In genomic region chr15:26619221-26619620, GRCm38 (mm10) we compare ENCODE assay signal across 10 mouse cellular contexts.
A peak's percentile ranks its signal among the peaks of the same experiment; 100 is the strongest.
DNase-seq lines count a peak whose midpoint lies in the region; ATAC-seq lines count a peak whose summit lies in the region.
"Had no signal": no experiment of that assay in that cellular context is flagged by ENCODE, and none has a peak within 500 bp of the region (broad histone marks: within the 10 kb centered on the region; RNA-seq: fewer than 3 reads in every experiment).

No protein-coding gene starts in this region.

- peaks cover 15% of the 10 kb centered on the region for H3K4me1 ChIP-seq in forebrain, embryonic 13.5 days
- H3K4me1 ChIP-seq in forebrain, embryonic 10.5 days = no peaks in the 10 kb centered on the region
- no peaks in the 10 kb centered on the region for H3K4me1 ChIP-seq in hindbrain, embryonic 11.5 days (replicated peaks; ENCODE audit: control insufficient read depth, insufficient read depth, low read length)
- H3K4me1 ChIP-seq in midbrain, embryonic 14.5 days (ENCODE audit: control insufficient read depth, insufficient read depth, low read length) = no peaks in the 10 kb centered on the region

- DNase-seq in forebrain, embryonic 10.5 days (ENCODE audit: extremely low spot score, low spot score) = no peak
- DNase-seq in right cerebral cortex, postnatal 10 days (ENCODE audit: low spot score in 2 of 2) = peak; percentile 39 to 61
- no peak for DNase-seq in right cerebral cortex, postnatal 36 days (ENCODE audit: low spot score in 2 of 2)
- peak; percentile 44 for DNase-seq in hindbrain, embryonic 11.5 days (ENCODE audit: low spot score)
- peak; percentile 83 for DNase-seq in midbrain, embryonic 14.5 days
- DNase-seq in spleen, postnatal 4 days (ENCODE audit: low spot score in 2 of 2) = no peak

- H3K4me3 ChIP-seq in forebrain, embryonic 13.5 days = no peak overlapping the region
- H3K4me3 ChIP-seq in forebrain, embryonic 10.5 days = no peak overlapping the region
- no peak overlapping the region for H3K4me3 ChIP-seq in hindbrain, embryonic 11.5 days (ENCODE audit: low read depth, low read length)
- no peak overlapping the region for H3K4me3 ChIP-seq in midbrain, embryonic 14.5 days (replicated peaks; ENCODE audit: low read depth, low read length)
- H3K4me3 ChIP-seq: embryonic facial prominence, embryonic 13.5 days had no signal

- no peak overlapping the region for H3K9ac ChIP-seq in forebrain, embryonic 13.5 days
- no peak overlapping the region for H3K9ac ChIP-seq in hindbrain, embryonic 11.5 days (ENCODE audit: low read depth, low read length)
- no peak overlapping the region for H3K9ac ChIP-seq in midbrain, embryonic 14.5 days (replicated peaks; ENCODE audit: low read length)
- H3K9ac ChIP-seq: embryonic facial prominence, embryonic 13.5 days had no signal

- 46% methylated on average over 7 of the region's 7 CpGs for WGBS in forebrain, embryonic 13.5 days
- 89% methylated on average over 7 of the region's 7 CpGs for WGBS in forebrain, embryonic 10.5 days
- 63% methylated on average over 7 of the region's 7 CpGs for WGBS in hindbrain, embryonic 11.5 days
- 51% methylated on average over 7 of the region's 7 CpGs for WGBS in midbrain, embryonic 14.5 days

- H3K9me3 ChIP-seq in forebrain, embryonic 13.5 days (replicated peaks) = no peaks in the 10 kb centered on the region
- H3K9me3 ChIP-seq in forebrain, embryonic 10.5 days = no peaks in the 10 kb centered on the region
- H3K9me3 ChIP-seq in hindbrain, embryonic 11.5 days (ENCODE audit: control insufficient read depth, low read length) = no peaks in the 10 kb centered on the region
- H3K9me3 ChIP-seq in midbrain, embryonic 14.5 days (ENCODE audit: control insufficient read depth, low read length) = no peaks in the 10 kb centered on the region
- H3K9me3 ChIP-seq: embryonic facial prominence, embryonic 13.5 days had no signal

- H3K4me2 ChIP-seq in forebrain, embryonic 13.5 days = no peak overlapping the region
- H3K4me2 ChIP-seq in hindbrain, embryonic 11.5 days (replicated peaks; ENCODE audit: low read depth, low read length) = no peak overlapping the region
- H3K4me2 ChIP-seq in midbrain, embryonic 14.5 days (ENCODE audit: low read length) = no peak overlapping the region
- H3K4me2 ChIP-seq: embryonic facial prominence, embryonic 13.5 days had no signal

- no peaks in the 10 kb centered on the region for H3K27me3 ChIP-seq in forebrain, embryonic 13.5 days
- H3K27me3 ChIP-seq in forebrain, embryonic 10.5 days (ENCODE audit: poor library complexity, severe bottlenecking) = no peaks in the 10 kb centered on the region
- H3K27me3 ChIP-seq in hindbrain, embryonic 11.5 days (ENCODE audit: control insufficient read depth, insufficient read depth, low read length) = no peaks in the 10 kb centered on the region
- no peaks in the 10 kb centered on the region for H3K27me3 ChIP-seq in midbrain, embryonic 14.5 days (ENCODE audit: control insufficient read depth, insufficient read depth, low read length)
- H3K27me3 ChIP-seq: CH12.LX; embryonic facial prominence, embryonic 13.5 days had no signal

- H3K27ac ChIP-seq in forebrain, embryonic 13.5 days = no peak overlapping the region
- no peak overlapping the region for H3K27ac ChIP-seq in forebrain, embryonic 10.5 days
- no peak overlapping the region for H3K27ac ChIP-seq in hindbrain, embryonic 11.5 days (ENCODE audit: low read depth, low read length)
- H3K27ac ChIP-seq in midbrain, embryonic 14.5 days (replicated peaks; ENCODE audit: low read depth, low read length) = no peak overlapping the region
- H3K27ac ChIP-seq: embryonic facial prominence, embryonic 13.5 days had no signal

- 0 out of 2 replicates have a peak, but pooled peaks have one; percentile 42 for ATAC-seq in forebrain, embryonic 13.5 days
- no peak for ATAC-seq in hindbrain, embryonic 11.5 days (ENCODE audit: low FRiP score)
- no peak for ATAC-seq in midbrain, embryonic 14.5 days (ENCODE audit: low FRiP score, low TSS enrichment)
- no peak for ATAC-seq in frontal cortex, adult (ENCODE audit: low TSS enrichment)

- H3K36me3 ChIP-seq in forebrain, embryonic 13.5 days (ENCODE audit: poor library complexity, severe bottlenecking) = no peaks in the 10 kb centered on the region
- no peaks in the 10 kb centered on the region for H3K36me3 ChIP-seq in forebrain, embryonic 10.5 days (replicated peaks)
- no peaks in the 10 kb centered on the region for H3K36me3 ChIP-seq in hindbrain, embryonic 11.5 days (ENCODE audit: control insufficient read depth, insufficient read depth, low read length)
- H3K36me3 ChIP-seq in midbrain, embryonic 14.5 days (ENCODE audit: control insufficient read depth, insufficient read depth, low read length) = no peaks in the 10 kb centered on the region
- H3K36me3 ChIP-seq: embryonic facial prominence, embryonic 13.5 days had no signal

Comparison
In these comparisons a context has a peak if more than half of its experiments do, and no peak if none do; other contexts are left out.
1. DNase-seq: peak in right cerebral cortex, postnatal 10 days (2 of 2), hindbrain, embryonic 11.5 days (single experiment) and midbrain, embryonic 14.5 days (single experiment); none in forebrain, embryonic 10.5 days (single experiment), right cerebral cortex, postnatal 36 days (0 of 2) and spleen, postnatal 4 days (0 of 2).